In the genomic region with DNA sequence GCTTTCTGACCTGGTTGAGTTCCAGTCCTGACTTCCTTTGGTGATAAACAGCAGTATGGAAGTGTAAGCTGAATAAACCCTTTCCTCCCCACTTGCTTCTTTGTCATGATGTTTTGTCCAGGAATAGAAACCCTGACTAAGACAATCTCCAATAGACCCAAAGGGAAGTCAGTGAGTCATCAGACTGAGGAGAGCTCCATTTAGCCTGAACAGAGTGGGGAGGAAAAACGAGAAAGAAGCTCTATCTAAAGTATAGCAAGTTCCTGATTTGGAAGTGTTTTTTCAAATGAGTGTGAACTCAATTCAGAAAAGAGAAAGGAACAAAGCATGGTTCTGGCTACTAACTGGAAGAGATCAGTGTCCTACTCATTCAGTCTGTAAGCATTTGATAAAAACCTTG, we compare ENCODE assay signal across 23 mouse cellular contexts. TPM values are rescaled to one million over a fixed set of nuclear protein-coding genes. Genes with fewer than 3 reads are reported as not detected.
A peak's percentile ranks its signal among the peaks of the same experiment; 100 is the strongest.
DNase-seq lines count a peak whose midpoint lies in the region.
"Not testable (repeated sequence)": the region's sequence is repeated elsewhere in the genome, so short reads cannot be mapped to it uniquely, and the experiment has no call there.
"Had no signal": no experiment of that assay in that cellular context is flagged by ENCODE, and none has a peak within 500 bp of the region (broad histone marks: within the 10 kb centered on the region; RNA-seq: fewer than 3 reads in every experiment).

No protein-coding gene starts in this region.

- peaks cover 19% of the 10 kb centered on the region; the same call in 1 of the 2 replicates for H3K79me2 ChIP-seq in macrophage (ENCODE audit: inconsistent target)

- not testable (repeated sequence) for H3K36me3 ChIP-seq in macrophage (ENCODE audit: inconsistent target)

- peak overlapping the region; percentile 81 for H3K27ac ChIP-seq in macrophage

- 0% methylated on average over 1 of the region's 1 CpGs for WGBS in macrophage (ENCODE audit: missing documents)

- peak; percentile 27 for DNase-seq in R1 (ENCODE audit: low read depth, low spot score)
- peak; percentile 78 for DNase-seq in brain, adult 2 months (ENCODE audit: low read depth, low spot score)
- DNase-seq in left cerebral cortex, adult 9 months (ENCODE audit: low spot score in 2 of 2) = peak; percentile 3 to 6
- peak; percentile 60 for DNase-seq in telencephalon, adult 2 months (ENCODE audit: low read depth, low spot score)

- H3K4me3 ChIP-seq in macrophage (ENCODE audit: inconsistent target) = not testable (repeated sequence)

RNA-seq across cellular contexts. Expression of a gene that starts 30.6 kb away (rescaled TPM):
- total RNA-seq in macrophage (2018; cell fraction: chromatin; rRNA removed) = 100 to 1,000 TPM in 17 of 26 experiments, 10 to 100 TPM in 9; 42.4 to 352 (median 152) TPM
- 10 to 100 TPM in 1 of 26 experiments, 1 to 10 TPM in 25; 1.1 to 10.9 (median 3.7) TPM for total RNA-seq in macrophage (2018; cell fraction: cytosol; rRNA removed)
- 100 to 1,000 TPM in 16 of 26 experiments, 10 to 100 TPM in 10; 32.1 to 328 (median 166) TPM for total RNA-seq in macrophage (2018; cell fraction: nucleus; rRNA removed)
- 3.2 to 5.6 TPM (median 4.0 TPM) in 3 replicates for polyA plus RNA-seq in macrophage (2018)
- total RNA-seq: adrenal gland, postnatal 10 days; adrenal gland, postnatal 4 days; CH12.LX; common myeloid progenitor, adult 5-6 weeks; G1E had no signal
- polyA plus RNA-seq: CD4-positive, CD25-positive, alpha-beta regulatory T cell, adult 4 months; embryonic facial prominence, embryonic 11.5 days; embryonic facial prominence, embryonic 13.5 days; embryonic facial prominence, embryonic 15.5 days; erythroblast, embryonic 14.5 days; forebrain, embryonic 10.5 days; forebrain, embryonic 12.5 days; forebrain, embryonic 14.5 days; forebrain, embryonic 16.5 days; G1E; Patski had no signal

RNA-seq across cellular contexts. Expression of a gene that starts 30.8 kb away (rescaled TPM):
- total RNA-seq in macrophage (2018; cell fraction: chromatin; rRNA removed) = under 1 TPM in 4 of 26 experiments, not detected in 22; 0.17 to 0.33 (median 0.23) TPM
- not detected for total RNA-seq in macrophage (2018; cell fraction: cytosol; rRNA removed)
- 1 to 10 TPM in 1 of 26 experiments, under 1 TPM in 1, not detected in 24; 0.65 to 2.1 TPM for total RNA-seq in macrophage (2018; cell fraction: nucleus; rRNA removed)
- polyA plus RNA-seq in macrophage (2018) = not detected in 3 replicates
- total RNA-seq: adrenal gland, adult 2 months; adrenal gland, postnatal 10 days; adrenal gland, postnatal 25 days; adrenal gland, postnatal 4 days; CH12.LX; common myeloid progenitor, adult 5-6 weeks had no signal
- polyA plus RNA-seq: adrenal gland, adult 2 months; brain, embryonic 14.5 days; CD4-positive, CD25-positive, alpha-beta regulatory T cell, adult 4 months; embryonic facial prominence, embryonic 11.5 days; embryonic facial prominence, embryonic 15.5 days; erythroblast, embryonic 14.5 days; forebrain, embryonic 10.5 days; forebrain, embryonic 12.5 days; forebrain, embryonic 14.5 days; forebrain, embryonic 16.5 days; G1E; Patski had no signal

RNA-seq across cellular contexts. Expression of a gene that starts 39.0 kb away (rescaled TPM):
- not detected for total RNA-seq in macrophage (2018; cell fraction: chromatin; rRNA removed)
- total RNA-seq in macrophage (2018; cell fraction: cytosol; rRNA removed) = not detected
- not detected for total RNA-seq in macrophage (2018; cell fraction: nucleus; rRNA removed)
- not detected in 3 replicates for polyA plus RNA-seq in macrophage (2018)
- total RNA-seq: adrenal gland, adult 2 months; adrenal gland, postnatal 10 days; adrenal gland, postnatal 25 days; adrenal gland, postnatal 4 days; CH12.LX; common myeloid progenitor, adult 5-6 weeks had no signal
- polyA plus RNA-seq: adrenal gland, adult 2 months; brain, embryonic 14.5 days; CD4-positive, CD25-positive, alpha-beta regulatory T cell, adult 4 months; embryonic facial prominence, embryonic 11.5 days; embryonic facial prominence, embryonic 13.5 days; embryonic facial prominence, embryonic 15.5 days; erythroblast, embryonic 14.5 days; forebrain, embryonic 10.5 days; forebrain, embryonic 12.5 days; forebrain, embryonic 14.5 days; forebrain, embryonic 16.5 days; G1E; Patski had no signal

RNA-seq across cellular contexts. Expression of a gene that starts 46.1 kb away (rescaled TPM):
- 10 to 100 TPM in 10 of 26 experiments, 1 to 10 TPM in 16; 2.6 to 22.0 (median 8.9) TPM for total RNA-seq in macrophage (2018; cell fraction: chromatin; rRNA removed)
- 1 to 10 TPM in 10 of 26 experiments, under 1 TPM in 16; 0.30 to 2.2 (median 0.87) TPM for total RNA-seq in macrophage (2018; cell fraction: cytosol; rRNA removed)
- total RNA-seq in macrophage (2018; cell fraction: nucleus; rRNA removed) = 10 to 100 TPM in 15 of 26 experiments, 1 to 10 TPM in 11; 3.6 to 20.9 (median 10.9) TPM
- 1.6 to 2.2 TPM (median 1.9 TPM) in 3 replicates for polyA plus RNA-seq in macrophage (2018)
- total RNA-seq: adrenal gland, adult 2 months; adrenal gland, postnatal 10 days; adrenal gland, postnatal 25 days; adrenal gland, postnatal 4 days; CH12.LX; common myeloid progenitor, adult 5-6 weeks; G1E had no signal
- polyA plus RNA-seq: brain, embryonic 14.5 days; CD4-positive, CD25-positive, alpha-beta regulatory T cell, adult 4 months; embryonic facial prominence, embryonic 11.5 days; embryonic facial prominence, embryonic 13.5 days; erythroblast, embryonic 14.5 days; forebrain, embryonic 10.5 days; forebrain, embryonic 12.5 days; forebrain, embryonic 14.5 days; forebrain, embryonic 16.5 days; G1E; Patski had no signal

RNA-seq across cellular contexts. Expression of a gene that starts 54.1 kb away (rescaled TPM):
- total RNA-seq in macrophage (2018; cell fraction: chromatin; rRNA removed) = not detected
- total RNA-seq in macrophage (2018; cell fraction: cytosol; rRNA removed) = not detected
- total RNA-seq in macrophage (2018; cell fraction: nucleus; rRNA removed) = not detected
- not detected in 3 replicates for polyA plus RNA-seq in macrophage (2018)
- total RNA-seq: adrenal gland, adult 2 months; adrenal gland, postnatal 10 days; adrenal gland, postnatal 25 days; adrenal gland, postnatal 4 days; CH12.LX; common myeloid progenitor, adult 5-6 weeks; G1E had no signal
- polyA plus RNA-seq: adrenal gland, adult 2 months; brain, embryonic 14.5 days; CD4-positive, CD25-positive, alpha-beta regulatory T cell, adult 4 months; embryonic facial prominence, embryonic 11.5 days; embryonic facial prominence, embryonic 13.5 days; embryonic facial prominence, embryonic 15.5 days; erythroblast, embryonic 14.5 days; forebrain, embryonic 10.5 days; forebrain, embryonic 12.5 days; forebrain, embryonic 14.5 days; forebrain, embryonic 16.5 days; G1E; Patski had no signal

Comparison
In these comparisons a context has a peak if more than half of its experiments do, and no peak if none do; other contexts are left out.
1. DNase-seq: peak in every context shown above with its lines; median percentile 78 in brain, adult 2 months; 60 in telencephalon, adult 2 months; 27 in R1; 4 in left cerebral cortex, adult 9 months.